Mouse (Mus musculus) layer of hippocampus, adult 2 months (tissue): Measurements from ENCODE around the gene Ganab. TPM values are rescaled to one million over a fixed set of nuclear protein-coding genes. Genes with fewer than 3 reads are reported as not detected.

ENCODE experiments used
- DNase-seq, 2 experiments: peaks; one replicate each; pipeline ENCODE4 v3.0.0; 2022; ENCODE audit warnings: low spot score in 2 of 2
- H3K27ac ChIP-seq: fragments of 200-600 bp; 2 replicates; pipeline ENCODE4 v1.8.1; 2022
- H3K4me3 ChIP-seq: fragments of 200-600 bp; 2 replicates; pipeline ENCODE4 v1.8.1; 2022; ENCODE audit warnings: mild to moderate bottlenecking
- CTCF ChIP-seq: fragments of 200-600 bp; conservative IDR thresholded peaks from 2 replicates; pipeline ENCODE4 v1.8.1; 2022; ENCODE audit warnings: antibody characterized with exemption, mild to moderate bottlenecking, moderate library complexity
- total RNA-seq, 2 experiments: library from RNA; stranded (reverse); gene quantifications; 2 replicates each; pipeline ENCODE4 v1.2.3; 2021

The Ganab gene
- total RNA-seq, 2 experiments from 2014 or later = 114 to 118 TPM

DNA sequence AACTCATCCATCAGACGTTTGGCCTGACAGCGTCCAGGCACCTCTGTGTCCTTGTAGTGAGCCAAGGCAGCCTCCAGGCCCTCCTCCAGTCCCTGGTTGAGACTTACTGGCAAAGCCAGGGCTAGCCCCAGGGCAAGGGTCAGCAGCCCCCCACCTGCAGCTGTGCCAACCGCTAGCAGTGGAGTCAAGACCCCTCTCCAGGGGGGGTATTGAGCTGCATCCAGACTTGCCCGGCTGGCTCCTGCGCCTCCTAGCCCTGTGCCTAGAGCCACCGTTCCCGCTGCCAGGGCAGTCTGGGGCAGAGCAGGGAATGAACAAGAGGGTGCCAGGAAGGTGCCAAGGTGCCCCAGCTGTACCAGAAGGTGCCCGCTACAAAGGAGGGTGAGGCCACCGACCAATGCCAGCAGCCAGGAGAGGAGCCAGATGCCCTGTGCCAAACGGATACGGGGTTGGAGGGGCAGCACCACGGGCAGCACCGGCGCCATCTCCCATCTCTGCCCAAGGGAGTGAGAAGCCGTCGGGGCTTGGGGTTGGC is 30.9 kb downstream of the Ganab start:
- DNase-seq = no peak
- peak overlapping the region; percentile 85 for H3K27ac ChIP-seq
- TF ChIP-seq CTCF = no peak
- H3K4me3 ChIP-seq = peak overlapping the region; percentile 68

DNA sequence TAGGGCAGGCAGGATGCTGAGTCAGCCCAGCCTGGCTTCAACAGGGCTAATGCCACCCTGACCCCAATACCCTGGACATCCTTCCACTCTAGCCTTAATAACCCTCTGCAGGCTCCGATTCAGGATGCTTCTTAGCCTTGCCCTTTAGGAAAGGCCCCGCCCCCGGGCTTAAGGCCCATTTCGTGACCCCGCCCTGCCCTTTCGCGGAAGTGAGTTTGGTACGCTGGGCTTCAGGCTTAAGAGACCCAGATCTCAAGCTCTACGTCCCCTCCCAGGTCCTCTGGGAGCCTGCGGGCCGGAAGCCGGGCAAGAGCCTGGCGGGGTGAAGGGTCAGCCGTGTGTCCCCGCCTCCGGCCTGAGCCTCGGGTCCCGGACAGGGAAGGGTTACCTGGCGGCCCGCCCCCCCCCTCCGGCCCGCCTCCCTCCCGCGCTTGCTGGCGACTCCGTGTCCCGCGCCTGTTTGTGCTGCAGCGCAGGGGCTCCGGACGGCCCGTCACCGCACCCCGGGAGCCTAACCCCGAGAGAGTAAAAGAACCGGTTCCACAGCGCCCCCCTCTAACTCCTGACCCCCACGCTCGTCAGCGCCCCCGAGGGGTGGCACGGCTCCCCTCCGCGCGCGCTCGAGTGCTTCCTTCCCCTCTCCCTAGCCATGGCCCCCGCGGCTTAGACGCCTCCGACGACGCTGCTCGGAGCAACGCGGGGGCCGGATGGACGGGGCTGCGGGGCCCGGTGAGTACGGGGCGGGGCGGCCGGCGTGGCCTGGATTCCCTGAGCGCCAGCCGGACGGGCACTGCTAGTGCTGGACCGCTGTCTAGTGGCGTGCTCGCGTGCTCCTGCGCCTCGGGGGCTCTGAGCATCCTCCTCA is 31.6 kb downstream of the Ganab start, which contains the start of the genes Rom1 and Eml3:
Gene Rom1, minus strand, starts transcription at position 133 of the 865 bp plus-strand sequence.
Gene Eml3, plus strand, starts transcription at position 329 of the 865 bp plus-strand sequence.
- H3K27ac ChIP-seq = peak within 1 kb of the TSS; percentile 85
- TF ChIP-seq CTCF = peak; percentile 64
- peak within 1 kb of the TSS; percentile 68 for H3K4me3 ChIP-seq
- DNase-seq = peak in 1 of 2 experiments; percentile 49

DNA sequence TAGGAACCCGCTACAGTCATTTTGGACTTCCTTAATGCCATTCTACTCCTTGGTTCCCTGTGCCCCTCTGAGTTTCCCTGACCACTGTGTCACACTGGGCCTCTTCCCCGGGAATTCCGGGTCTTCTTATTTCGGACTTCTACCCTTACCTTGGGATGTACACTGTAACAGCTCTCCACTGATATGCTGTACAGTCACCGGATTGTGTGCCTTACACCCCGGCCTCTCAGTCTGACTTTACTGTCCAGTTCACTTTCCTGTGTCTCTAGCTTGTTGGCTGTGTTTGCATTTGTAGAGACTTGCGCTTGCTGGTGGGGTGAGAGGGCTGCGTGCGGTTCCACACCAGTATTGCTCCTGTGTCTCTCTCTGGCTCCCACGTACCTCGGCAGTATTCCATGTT is 32.2 kb downstream of the Ganab start:
- no peak for TF ChIP-seq CTCF
- H3K4me3 ChIP-seq = peak overlapping the region; percentile 68
- no peak for DNase-seq
- H3K27ac ChIP-seq = peak overlapping the region; percentile 85

DNA sequence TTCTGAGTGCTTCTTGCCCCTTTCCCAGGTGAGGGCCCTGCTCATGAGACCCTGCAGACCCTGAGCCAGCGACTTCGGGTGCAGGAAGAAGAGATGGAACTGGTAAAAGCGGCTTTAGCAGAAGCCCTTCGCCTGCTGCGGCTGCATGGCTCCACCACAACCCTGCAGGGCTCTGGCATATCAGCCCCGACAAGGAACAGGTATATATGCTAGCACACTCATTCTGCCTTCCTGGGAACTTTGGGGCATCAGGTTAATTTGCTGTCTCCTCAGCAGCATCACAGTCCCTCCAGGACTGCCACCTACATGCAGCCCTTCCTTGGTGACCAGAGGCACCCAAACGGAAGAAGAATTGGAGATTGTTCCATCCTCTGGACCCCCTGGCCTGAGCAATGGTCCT is 32.9 kb downstream of the Ganab start:
- Histone ChIP-seq H3K4me3 (no peak overlapping the region), H3K27ac (no peak overlapping the region)
- no peak for TF ChIP-seq CTCF
- no peak for DNase-seq

DNA sequence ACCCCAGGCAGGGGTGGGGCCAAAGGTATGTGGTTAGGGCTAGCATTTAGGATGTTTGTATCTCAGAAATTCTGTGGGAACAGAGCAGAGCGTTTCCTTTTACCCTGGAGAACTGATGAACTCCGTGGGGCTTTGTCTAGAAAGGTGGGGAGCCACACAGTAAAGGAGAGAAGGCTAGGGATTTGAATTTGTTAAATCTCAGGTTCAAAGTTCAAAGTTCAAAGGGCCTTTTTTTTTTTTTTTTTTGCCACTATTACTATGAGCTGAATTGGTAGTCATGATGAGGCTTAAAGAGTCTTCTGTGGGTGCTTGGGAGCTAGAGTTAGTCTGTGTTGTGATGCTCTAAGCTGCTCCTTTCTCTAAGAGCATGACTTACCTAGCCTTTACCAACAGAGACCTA is 38.9 kb downstream of the Ganab start:
- Histone ChIP-seq H3K27ac (no peak overlapping the region), H3K4me3 (no peak overlapping the region)
- DNase-seq = no peak
- no peak for TF ChIP-seq CTCF

DNA sequence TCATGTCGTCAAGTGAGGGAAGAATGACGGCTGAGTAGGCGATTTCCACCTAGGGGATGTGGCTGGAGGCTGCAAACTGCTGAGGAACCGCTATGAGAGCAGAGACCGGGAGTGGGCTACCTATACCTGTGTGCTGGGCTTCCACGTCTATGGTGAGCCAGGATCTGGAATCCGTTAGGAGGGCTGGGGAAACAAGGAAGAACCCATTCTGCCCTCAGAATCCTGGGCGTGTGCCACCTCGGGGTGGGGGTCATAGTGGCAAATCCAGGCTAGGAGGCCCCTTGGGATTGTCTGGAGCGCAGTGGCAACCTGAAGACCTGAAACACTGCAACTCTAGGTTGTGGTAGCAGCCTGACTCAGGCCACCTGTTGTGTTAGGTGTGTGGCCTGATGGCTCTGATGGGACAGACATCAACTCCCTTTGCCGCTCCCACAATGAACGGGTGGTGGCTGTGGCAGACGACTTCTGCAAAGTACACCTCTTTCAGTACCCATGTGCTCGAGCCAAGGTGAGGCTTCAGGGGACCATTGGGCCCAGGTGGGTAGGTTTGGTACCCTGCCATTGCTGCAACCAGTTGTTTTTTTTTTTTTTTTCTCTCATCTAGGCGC is 42.8 kb downstream of the Ganab start:
- Histone ChIP-seq H3K27ac (no peak overlapping the region; the same call in 1 of the 2 replicates), H3K4me3 (no peak overlapping the region)
- TF ChIP-seq CTCF = no peak
- DNase-seq = no peak

DNA sequence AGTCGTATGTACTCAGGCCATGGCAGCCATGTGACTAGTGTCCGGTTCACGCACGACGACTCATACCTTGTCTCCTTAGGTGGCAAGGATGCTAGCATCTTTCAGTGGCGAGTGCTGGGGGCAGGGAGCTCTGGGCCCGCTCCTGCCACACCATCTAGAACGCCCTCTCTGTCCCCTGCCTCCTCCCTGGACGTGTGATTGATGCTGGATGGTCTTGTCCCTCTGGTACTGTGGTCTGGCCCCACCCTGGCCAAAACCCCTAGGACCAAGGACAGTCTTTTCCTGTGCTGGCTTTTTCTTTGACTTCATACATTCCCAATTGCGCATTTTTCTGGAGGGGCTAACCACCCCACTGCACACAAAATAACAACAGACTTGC is 43.3 kb downstream of the Ganab start:
- no peak for DNase-seq
- H3K27ac ChIP-seq = peak overlapping the region; percentile 97
- H3K4me3 ChIP-seq = peak overlapping the region; percentile 89
- TF ChIP-seq CTCF = no peak

DNA sequence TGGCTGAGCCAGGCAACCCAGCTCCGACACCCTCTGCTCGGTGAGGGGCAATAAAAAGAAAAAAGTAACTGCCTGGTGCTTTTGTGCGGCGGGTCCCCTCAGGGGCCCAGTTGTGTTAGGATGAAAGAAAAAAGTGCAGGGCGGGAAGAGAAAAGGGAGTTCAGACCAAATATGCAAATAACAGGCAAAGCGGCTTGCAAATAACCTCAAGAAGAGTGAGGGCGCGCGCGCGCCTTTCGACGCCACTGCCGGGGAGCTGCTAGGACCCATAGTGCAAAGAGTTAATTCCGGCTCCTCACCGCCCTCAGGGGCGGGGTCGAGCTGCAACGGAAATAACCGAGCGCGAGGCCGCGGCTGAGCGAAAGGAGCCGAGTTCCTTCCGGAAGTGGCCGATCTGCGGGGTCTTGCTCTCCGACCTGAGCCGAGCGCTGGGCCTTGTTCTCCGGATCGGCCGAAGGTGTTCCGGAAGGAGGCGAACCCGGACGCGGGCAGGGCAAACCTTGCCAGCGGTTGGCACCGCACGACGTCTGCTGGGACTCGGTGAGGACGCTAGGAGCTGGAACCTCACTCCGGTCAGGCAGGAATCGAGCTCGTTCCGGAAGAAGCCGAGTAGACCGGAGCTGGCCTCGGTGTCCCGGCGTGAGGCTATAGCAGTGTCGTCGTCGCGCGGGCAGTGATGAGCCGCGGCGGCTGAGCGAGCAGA is 43.8 kb downstream of the Ganab start, which contains the start of gene Mta2:
Gene Mta2, plus strand, starts transcription at position 361 of the 703 bp plus-strand sequence.
- TF ChIP-seq CTCF = peak; percentile 37; the same call in 1 of the 2 replicates
- Histone ChIP-seq H3K27ac (peak within 1 kb of the TSS; percentile 97), H3K4me3 (peak within 1 kb of the TSS; percentile 89)
- peak; percentile 93 to 95 for DNase-seq

DNA sequence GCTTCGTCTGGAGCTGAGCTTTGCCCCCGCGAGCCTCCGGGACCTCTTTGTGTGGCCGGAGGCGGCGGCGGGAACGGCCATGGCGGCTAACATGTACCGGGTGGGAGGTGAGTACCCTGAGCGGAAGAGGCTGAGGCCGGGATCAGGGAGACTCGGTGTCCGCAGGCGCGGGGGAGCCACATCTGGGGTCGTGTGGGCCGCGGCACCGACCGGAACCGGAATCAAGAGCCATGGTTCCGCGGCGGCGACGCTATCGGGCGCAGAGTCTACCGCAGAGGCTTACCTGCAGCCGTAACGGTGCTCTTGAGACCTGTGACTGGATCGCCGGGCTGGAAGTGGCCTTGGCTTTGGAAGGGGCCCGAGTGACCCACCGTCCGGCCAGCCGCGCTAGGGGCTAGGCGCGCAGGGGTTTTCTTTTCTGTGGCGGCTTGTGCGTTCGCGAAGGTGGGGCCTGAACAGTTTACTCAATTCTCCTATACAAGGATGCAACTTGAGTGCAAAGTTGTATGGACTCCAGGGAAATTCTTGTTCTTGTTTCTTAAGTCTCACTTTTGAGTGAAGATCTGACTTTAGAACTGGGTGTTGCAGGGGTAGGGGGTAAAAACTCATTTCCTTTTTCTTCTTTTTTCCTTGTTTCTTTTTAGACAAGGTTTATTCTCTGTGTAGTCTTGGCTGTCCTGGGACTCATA is 44.5 kb downstream of the Ganab start:
- no peak for TF ChIP-seq CTCF
- DNase-seq = peak in 1 of 2 experiments; percentile 46

DNA sequence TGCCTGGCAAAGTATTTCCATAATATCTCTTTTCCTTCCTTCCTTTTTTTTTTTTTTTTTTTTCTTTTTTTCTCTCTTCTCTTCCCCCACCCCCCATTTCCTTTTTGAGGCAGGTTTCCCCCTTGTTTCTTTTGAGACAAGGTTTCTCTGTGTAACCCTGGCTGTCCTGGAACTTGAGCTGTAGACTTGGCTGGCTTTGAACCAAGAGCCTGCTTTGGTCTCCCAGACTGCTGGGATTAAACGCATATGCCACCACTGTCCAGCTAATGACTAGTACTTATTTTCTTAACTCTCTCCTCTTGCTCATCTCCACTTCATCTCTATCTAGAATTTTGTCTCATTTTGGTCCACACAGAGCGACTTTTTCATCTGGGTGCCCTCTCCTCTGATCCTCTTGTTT is 45.2 kb downstream of the Ganab start:
- TF ChIP-seq CTCF = no peak
- no peak for DNase-seq
- Histone ChIP-seq H3K27ac (no peak overlapping the region), H3K4me3 (peak overlapping the region; percentile 89)

More for the DNA sequence above, 44.5 kb downstream of the Ganab start:
- H3K27ac ChIP-seq = peak overlapping the region; percentile 97
- H3K4me3 ChIP-seq = peak overlapping the region; percentile 89

DNA sequence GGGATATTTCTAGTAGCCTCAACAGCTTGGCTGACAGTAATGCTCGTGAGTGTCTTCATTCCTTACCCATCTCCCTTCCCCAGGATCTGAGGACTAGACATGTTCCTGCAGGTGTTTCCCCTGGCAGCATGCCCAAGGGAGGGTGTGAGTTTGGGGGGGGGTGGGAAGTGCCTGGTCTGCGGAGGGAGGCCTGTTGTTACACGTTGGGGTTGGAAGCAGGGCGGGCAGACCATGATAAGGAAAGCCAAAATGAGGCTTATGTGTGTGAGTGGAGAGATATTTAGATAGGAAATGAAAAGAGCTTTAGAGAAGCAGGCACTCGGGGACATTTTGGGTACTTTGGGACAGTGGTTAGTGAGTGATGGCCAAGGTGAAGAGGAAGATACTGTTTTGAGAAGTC is 46.2 kb downstream of the Ganab start:
- Histone ChIP-seq H3K4me3 (no peak overlapping the region; the same call in 1 of the 2 replicates), H3K27ac (no peak overlapping the region)
- TF ChIP-seq CTCF = no peak
- DNase-seq = no peak

DNA sequence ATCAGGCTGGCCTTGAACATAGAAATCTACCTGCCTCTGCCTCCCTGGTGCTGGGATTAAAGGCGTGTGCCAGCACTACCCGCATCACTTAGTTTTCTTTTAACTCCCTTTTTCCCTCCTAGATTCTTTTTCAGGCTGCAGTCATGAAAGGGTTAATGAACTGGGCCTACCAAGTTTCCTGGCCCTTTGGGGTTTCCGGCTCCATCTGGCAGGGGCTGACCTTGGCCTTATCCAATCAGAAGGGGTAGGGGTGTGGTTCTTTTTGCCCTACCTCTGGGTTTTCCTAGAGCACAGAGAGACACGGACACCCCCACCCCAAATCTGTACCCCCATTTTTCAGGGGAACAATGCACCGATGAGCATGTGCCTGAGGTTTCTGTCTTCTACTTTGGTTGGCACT is 46.9 kb downstream of the Ganab start:
- Histone ChIP-seq H3K27ac (0 out of 2 replicates have a peak overlapping the region, but pooled peaks have one; percentile 8), H3K4me3 (peak overlapping the region; percentile 13)
- TF ChIP-seq CTCF = no peak
- DNase-seq = no peak
